Mouse (Mus musculus): ENCODE results near the gene Gbp6. TPM values are rescaled to one million over a fixed set of nuclear protein-coding genes. Genes with fewer than 3 reads are reported as not detected.

Gene Gbp6
- polyA plus RNA-seq, 1 experiment = 4.5 TPM

Other genes starting within 250 kb of the Gbp6 start
- gene Gbp9, start 154.2 kb downstream of the Gbp6 start, polyA plus RNA-seq (2012; rRNA removed) = 6.2 and 6.9 TPM in 2 replicates
- gene Gbp8, start 154.2 kb downstream of the Gbp6 start, polyA plus RNA-seq (2012; rRNA removed) = 0.51 and 0.71 TPM in 2 replicates
- 7.4 and 11.8 TPM in 2 replicates for gene Gbp4, start 154.1 kb downstream of the Gbp6 start, polyA plus RNA-seq (2012; rRNA removed)
- 0.37 and 0.65 TPM in 2 replicates for gene Gbp10, start 54.2 kb downstream of the Gbp6 start, polyA plus RNA-seq (2012; rRNA removed)
- 1.1 and 2.0 TPM in 2 replicates for gene Gm43302, start within 50 bp of the Gbp6 start, polyA plus RNA-seq (2012; rRNA removed)
- 12.6 TPM in 2 replicates for gene Lrrc8b, start 122.1 kb upstream of the Gbp6 start, polyA plus RNA-seq (2012; rRNA removed)
- gene Lrrc8c, start 225.7 kb upstream of the Gbp6 start, polyA plus RNA-seq (2012; rRNA removed) = 34.6 and 40.5 TPM in 2 replicates

Data from gonadal fat pad, adult 2 months (tissue).